9 mouse cellular contexts compared by ENCODE assay signal in genomic region chr1:35935099-35935651, GRCm38 (mm10).
A peak's percentile ranks its signal among the peaks of the same experiment; 100 is the strongest.
DNase-seq lines count a peak whose midpoint lies in the region; ATAC-seq and TF ChIP-seq lines count a peak whose summit lies in the region.
"Had no signal": no experiment of that assay in that cellular context is flagged by ENCODE, and none has a peak within 500 bp of the region (broad histone marks: within the 10 kb centered on the region; RNA-seq: fewer than 3 reads in every experiment).

No protein-coding gene starts in this region.

- no peak overlapping the region for H3K27ac ChIP-seq in forebrain, postnatal 0 days (ENCODE audit: low read depth, low read length)
- no peak overlapping the region for H3K27ac ChIP-seq in forebrain, embryonic 12.5 days
- peak overlapping the region; percentile 93 for H3K27ac ChIP-seq in heart, embryonic 15.5 days
- no peak overlapping the region for H3K27ac ChIP-seq in neural tube, embryonic 15.5 days (replicated peaks)
- H3K27ac ChIP-seq: embryonic facial prominence, embryonic 15.5 days had no signal

- 43% methylated on average over 7 of the region's 7 CpGs for WGBS in forebrain, postnatal 0 days
- 74% methylated on average over 7 of the region's 7 CpGs for WGBS in forebrain, embryonic 12.5 days
- 11% methylated on average over 7 of the region's 7 CpGs for WGBS in heart, embryonic 15.5 days
- WGBS in neural tube, embryonic 15.5 days: 72% methylated on average over 7 of the region's 7 CpGs

- no peaks in the 10 kb centered on the region for H3K27me3 ChIP-seq in forebrain, postnatal 0 days (ENCODE audit: insufficient read depth, low read length)
- H3K27me3 ChIP-seq in forebrain, embryonic 12.5 days: no peaks in the 10 kb centered on the region
- no peaks in the 10 kb centered on the region for H3K27me3 ChIP-seq in heart, embryonic 15.5 days
- H3K27me3 ChIP-seq in neural tube, embryonic 15.5 days (replicated peaks): no peaks in the 10 kb centered on the region
- H3K27me3 ChIP-seq: embryonic facial prominence, embryonic 15.5 days had no signal

- no peak overlapping the region for H3K4me3 ChIP-seq in forebrain, postnatal 0 days (ENCODE audit: low read depth, low read length)
- no peak overlapping the region for H3K4me3 ChIP-seq in forebrain, embryonic 12.5 days (replicated peaks)
- no peak overlapping the region for H3K4me3 ChIP-seq in heart, embryonic 15.5 days
- H3K4me3 ChIP-seq in neural tube, embryonic 15.5 days (replicated peaks): no peak overlapping the region
- H3K4me3 ChIP-seq: embryonic facial prominence, embryonic 15.5 days had no signal

- ATAC-seq in forebrain, postnatal 0 days: peak; percentile 68
- ATAC-seq in forebrain, embryonic 12.5 days (ENCODE audit: low FRiP score): no peak
- peak; percentile 82 for ATAC-seq in heart, embryonic 15.5 days (replicated peaks; ENCODE audit: insufficient number of reproducible peaks, insufficient read depth, low FRiP score, low read depth)
- ATAC-seq in neural tube, embryonic 15.5 days (ENCODE audit: low FRiP score): no peak

- no peak for TF ChIP-seq CTCF in forebrain, postnatal 0 days (IDR thresholded peaks at IDR 0.05; ENCODE audit: low read depth)

- DNase-seq in forebrain, postnatal 0 days: peak; percentile 64
- peak; percentile 86 for DNase-seq in brain, adult 2 months (ENCODE audit: low read depth, low spot score)
- peak; percentile 38 to 79 for DNase-seq in lung, postnatal 4 days
- no peak for DNase-seq in spleen, postnatal 10 days (ENCODE audit: low spot score in 2 of 2)
- no peak for DNase-seq in urinary bladder, adult 2 months (ENCODE audit: low spot score)

- H3K4me1 ChIP-seq in forebrain, postnatal 0 days (ENCODE audit: insufficient read depth): 0 out of 2 replicates have a peak, but pooled peaks cover 8% of the 10 kb centered on the region
- H3K4me1 ChIP-seq in forebrain, embryonic 12.5 days: no peaks in the 10 kb centered on the region
- peaks cover 35% of the 10 kb centered on the region for H3K4me1 ChIP-seq in heart, embryonic 15.5 days (replicated peaks)
- no peaks in the 10 kb centered on the region for H3K4me1 ChIP-seq in neural tube, embryonic 15.5 days

- no peak overlapping the region for H3K9ac ChIP-seq in forebrain, postnatal 0 days
- no peak overlapping the region for H3K9ac ChIP-seq in forebrain, embryonic 12.5 days
- no peak overlapping the region for H3K9ac ChIP-seq in heart, embryonic 15.5 days
- H3K9ac ChIP-seq in neural tube, embryonic 15.5 days (replicated peaks): no peak overlapping the region
- H3K9ac ChIP-seq: embryonic facial prominence, embryonic 15.5 days had no signal

- H3K9me3 ChIP-seq in forebrain, postnatal 0 days (ENCODE audit: low read length): no peaks in the 10 kb centered on the region
- H3K9me3 ChIP-seq in forebrain, embryonic 12.5 days: no peaks in the 10 kb centered on the region
- H3K9me3 ChIP-seq in heart, embryonic 15.5 days (replicated peaks): no peaks in the 10 kb centered on the region
- no peaks in the 10 kb centered on the region for H3K9me3 ChIP-seq in neural tube, embryonic 15.5 days (replicated peaks)
- H3K9me3 ChIP-seq: embryonic facial prominence, embryonic 15.5 days had no signal

- no peaks in the 10 kb centered on the region for H3K36me3 ChIP-seq in forebrain, postnatal 0 days (ENCODE audit: insufficient read depth)
- H3K36me3 ChIP-seq in forebrain, embryonic 12.5 days (replicated peaks): no peaks in the 10 kb centered on the region
- no peaks in the 10 kb centered on the region for H3K36me3 ChIP-seq in heart, embryonic 15.5 days
- no peaks in the 10 kb centered on the region for H3K36me3 ChIP-seq in neural tube, embryonic 15.5 days
- H3K36me3 ChIP-seq: embryonic facial prominence, embryonic 15.5 days had no signal

- H3K4me2 ChIP-seq in forebrain, postnatal 0 days (ENCODE audit: low read depth): no peak overlapping the region
- no peak overlapping the region for H3K4me2 ChIP-seq in forebrain, embryonic 12.5 days
- no peak overlapping the region for H3K4me2 ChIP-seq in heart, embryonic 15.5 days
- no peak overlapping the region for H3K4me2 ChIP-seq in neural tube, embryonic 15.5 days
- H3K4me2 ChIP-seq: embryonic facial prominence, embryonic 15.5 days had no signal

Comparison
In these comparisons a context has a peak if more than half of its experiments do, and no peak if none do; other contexts are left out.
1. ATAC-seq: peak in forebrain, postnatal 0 days (single experiment) and heart, embryonic 15.5 days (single experiment); none in forebrain, embryonic 12.5 days (single experiment) and neural tube, embryonic 15.5 days (single experiment).
2. DNase-seq: peak in forebrain, postnatal 0 days (single experiment), brain, adult 2 months (single experiment) and lung, postnatal 4 days (2 of 2); none in spleen, postnatal 10 days (0 of 2) and urinary bladder, adult 2 months (single experiment).